Mouse (Mus musculus) megakaryocyte, adult 5-6 weeks (primary cell): Measurements from ENCODE around the gene Wnt2. TPM values are rescaled to one million over a fixed set of nuclear protein-coding genes. Genes with fewer than 3 reads are reported as not detected.

Experiments used
- ATAC-seq: 2 replicates; pipeline ENCODE4 v1.8.0; 2016; ENCODE audit warnings: mild to moderate bottlenecking, inconsistent platforms; ENCODE audit not compliant: poor library complexity, severe bottlenecking
- total RNA-seq, 2 experiments: library from RNA; stranded (forward) in 1 of 2; stranded (reverse) in 1 of 2; fragments of 153-499, 151-499 nt in 1 of 2; fragments of 221-1000, 200-1000 nt in 1 of 2; gene quantifications; 2 replicates each; pipeline versions ENCODE4 v1.2.3 to v1.2.4; 2015 to 2017

The Wnt2 gene
- total RNA-seq (2015): not detected in 2 replicates
- not detected in 2 replicates for total RNA-seq (2017)

GRCm38 (mm10) chr6:18029746-18030656 lies at the start of gene Wnt2:
Gene Wnt2, minus strand, starts transcription at chr6:18030585.
- no peak for ATAC-seq

GRCm38 (mm10) chr6:18078615-18079014 lies 48.2 kb upstream of the Wnt2 start:
- no peak for ATAC-seq

GRCm38 (mm10) chr6:18076986-18077385 lies 46.6 kb upstream of the Wnt2 start:
- ATAC-seq: no peak

GRCm38 (mm10) chr6:18076577-18076976 lies 46.2 kb upstream of the Wnt2 start:
- ATAC-seq: no peak

- ATAC-seq: no peak
Observed at GRCm38 (mm10) chr6:18057899-18058298, 27.5 kb upstream of the Wnt2 start.

- no peak for ATAC-seq
Observed at GRCm38 (mm10) chr6:18051702-18052101, 21.3 kb upstream of the Wnt2 start.

- no peak for ATAC-seq
Observed at GRCm38 (mm10) chr6:18044299-18044698, 13.9 kb upstream of the Wnt2 start.

GRCm38 (mm10) chr6:18043172-18043571 lies 12.8 kb upstream of the Wnt2 start:
- ATAC-seq: no peak

GRCm38 (mm10) chr6:18032271-18032670 lies 1.9 kb upstream of the Wnt2 start:
- ATAC-seq: no peak

GRCm38 (mm10) chr6:18031509-18032010 lies 1.2 kb upstream of the Wnt2 start:
- ATAC-seq: peak; percentile 33; the same call in 1 of the 2 replicates

- no peak for ATAC-seq
Observed at GRCm38 (mm10) chr6:18030868-18031508, 603 bp upstream of the Wnt2 start.

- ATAC-seq: no peak
Observed at GRCm38 (mm10) chr6:18024133-18024794, 6.1 kb downstream of the Wnt2 start.

GRCm38 (mm10) chr6:18013346-18013745 lies 17.0 kb downstream of the Wnt2 start:
- ATAC-seq: no peak

- ATAC-seq: no peak
Observed at GRCm38 (mm10) chr6:18007356-18007755, 23.0 kb downstream of the Wnt2 start.

GRCm38 (mm10) chr6:18002065-18002464 lies 28.3 kb downstream of the Wnt2 start:
- no peak for ATAC-seq

GRCm38 (mm10) chr6:17998497-17998896 lies 31.9 kb downstream of the Wnt2 start:
- ATAC-seq: no peak

- ATAC-seq: no peak
Observed at GRCm38 (mm10) chr6:17994956-17995790, 35.2 kb downstream of the Wnt2 start.

GRCm38 (mm10) chr6:17991625-17992024 lies 38.8 kb downstream of the Wnt2 start:
- ATAC-seq: no peak

- ATAC-seq: no peak
Observed at GRCm38 (mm10) chr6:17990173-17991028, 40.0 kb downstream of the Wnt2 start.
